Mouse (Mus musculus): ENCODE results near the gene Tmem69.
A peak's percentile ranks its signal among the peaks of the same experiment; 100 is the strongest.

The Tmem69 gene

GRCm38 (mm10) chr4:116555413-116556300 lies at the start of gene Tmem69:
Tmem69 (minus strand) TSS chr4:116555936.
- DNase-seq (ENCODE audit: low spot score in 2 of 2), result peak; percentile 66 to 78

DNA sequence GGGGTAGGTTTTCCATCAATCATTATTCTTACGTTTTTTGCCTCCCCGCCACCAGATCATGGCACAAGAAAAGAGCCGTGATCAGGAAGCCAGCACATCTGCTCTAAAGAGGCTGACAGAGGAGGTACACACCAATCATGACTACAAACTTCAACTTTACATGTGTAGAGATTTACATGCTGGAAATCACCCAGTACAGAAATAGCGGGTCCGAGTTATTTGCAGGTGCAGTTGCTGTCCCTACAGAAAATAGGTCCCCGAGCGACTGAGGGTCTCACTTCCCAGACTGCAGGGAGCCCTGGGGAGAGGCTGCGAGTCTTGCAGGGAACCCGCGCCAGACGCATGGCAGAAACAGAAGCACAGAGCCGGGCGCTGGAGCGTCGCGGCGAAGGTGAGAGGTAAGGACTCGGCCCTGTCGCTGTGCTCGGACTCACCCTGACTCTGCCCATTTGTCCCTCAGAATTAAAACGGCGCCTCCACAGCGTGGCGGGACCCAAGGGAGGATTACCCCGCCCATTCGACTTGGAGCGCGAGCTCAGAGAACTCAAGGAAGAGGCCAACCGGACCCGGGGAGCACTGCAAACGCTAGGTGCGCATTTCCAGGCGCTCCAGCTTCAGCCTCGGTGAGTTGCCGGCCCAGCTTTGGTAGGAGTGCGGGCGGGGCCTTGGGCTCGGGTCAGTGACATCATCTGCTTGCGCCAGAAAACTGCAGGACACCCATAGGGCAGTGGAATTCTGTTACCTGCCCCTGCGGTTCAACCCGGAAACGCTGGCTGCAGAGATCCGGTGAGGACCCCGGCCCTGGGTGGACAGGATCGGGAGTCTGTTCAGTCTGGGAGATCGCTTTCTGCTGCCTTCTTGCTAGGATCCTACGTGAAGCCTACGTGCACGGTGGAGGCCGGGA lies 41.5 kb upstream of the Tmem69 start:
- DNase-seq (ENCODE audit: low spot score in 2 of 2), result peak; percentile 74 to 81

DNA sequence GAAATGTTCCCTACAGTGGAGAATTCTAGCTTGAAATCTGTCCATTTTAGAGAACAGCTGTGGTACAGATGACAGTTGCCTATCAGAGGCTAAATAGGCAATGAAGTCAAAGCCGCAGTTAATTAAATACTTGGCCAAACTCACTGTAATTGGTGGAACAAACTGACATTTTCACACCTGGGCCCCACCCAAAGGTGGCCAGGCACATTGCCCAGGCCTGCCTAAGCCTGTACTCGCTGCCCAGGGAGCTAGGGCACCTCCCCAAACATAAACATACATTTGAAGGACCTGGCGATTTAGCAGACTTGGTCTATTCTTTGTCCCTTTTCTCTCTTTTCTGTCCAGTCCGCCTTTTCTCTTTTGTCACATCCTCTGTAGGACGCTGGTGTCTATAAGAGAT lies 40.6 kb upstream of the Tmem69 start, which contains the start of gene Ccdc17:
TSS of gene Ccdc17 (plus strand) at position 276 of the 400 bp plus-strand sequence.
- DNase-seq (ENCODE audit: low spot score in 2 of 2), result no peak

DNA sequence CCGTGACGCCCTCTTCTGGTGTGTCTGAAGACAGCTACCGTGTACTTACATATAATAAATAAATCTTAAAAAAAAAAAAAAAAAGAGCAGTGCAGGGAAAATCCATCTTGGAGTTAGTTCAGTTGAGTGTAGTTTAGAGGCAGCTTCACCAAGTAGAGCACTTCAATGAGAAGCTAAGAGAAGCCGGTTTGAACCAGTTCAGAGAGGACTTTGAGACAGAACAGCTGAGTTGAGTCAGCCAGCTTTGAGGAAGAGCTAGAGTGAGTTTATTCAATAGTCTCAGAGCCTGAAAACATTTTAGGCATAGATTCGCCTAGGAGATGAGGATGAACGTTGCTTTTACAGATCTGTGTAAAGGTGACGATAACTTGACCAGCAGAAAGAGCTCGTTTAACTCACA lies 40.1 kb upstream of the Tmem69 start:
- no peak for DNase-seq (ENCODE audit: low spot score in 2 of 2)

GRCm38 (mm10) chr4:116558151-116558882 lies 2.6 kb upstream of the Tmem69 start:
- DNase-seq (ENCODE audit: low spot score in 2 of 2), result peak in 1 of 2 experiments; percentile 1

DNA sequence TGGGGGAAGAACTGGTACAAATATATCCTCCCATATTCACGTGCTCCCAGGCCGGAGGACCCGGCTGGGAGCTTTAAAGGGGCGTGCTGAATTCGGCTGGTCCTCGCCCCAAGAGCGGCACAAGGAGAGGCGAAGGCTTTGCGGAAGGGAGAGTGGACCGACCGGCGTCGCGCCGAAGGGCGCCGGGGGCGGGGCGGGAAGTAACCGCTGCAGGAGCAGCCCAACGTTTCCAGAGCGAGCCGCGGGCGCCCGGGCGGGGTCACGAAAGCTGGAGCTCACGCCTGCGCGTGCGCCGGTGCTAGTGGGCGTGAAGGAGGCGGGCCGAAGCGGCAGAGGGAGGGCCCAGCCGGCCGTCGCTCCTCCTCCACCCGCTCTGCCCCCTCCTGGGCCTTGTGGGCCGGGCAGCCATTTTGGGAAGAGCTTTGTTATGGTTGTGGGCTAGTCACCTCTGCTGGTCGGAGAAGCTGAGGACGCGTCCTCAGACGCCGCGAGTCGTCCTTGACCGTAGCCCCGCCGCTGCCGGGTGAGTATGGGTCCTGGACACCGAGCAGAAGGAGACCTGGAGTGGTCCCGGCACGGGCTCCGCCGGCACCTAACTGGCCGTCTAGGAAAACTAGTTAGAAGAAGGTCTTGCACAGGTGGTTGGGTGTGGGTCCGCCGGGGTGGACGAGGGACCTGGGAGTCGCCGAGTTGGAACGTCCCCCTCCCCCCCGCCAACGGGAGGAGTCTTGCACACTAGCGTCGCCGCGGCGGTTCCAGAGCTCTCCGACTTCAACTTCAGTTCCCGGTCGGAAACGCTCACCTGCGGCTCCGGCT lies 1.8 kb upstream of the Tmem69 start, which contains the start of gene Gpbp1l1:
TSS of gene Gpbp1l1 (plus strand) at position 353 of the 816 bp plus-strand sequence.
- DNase-seq (ENCODE audit: low spot score in 2 of 2), result peak; percentile 96 to 97

- peak; percentile 93 to 94 for DNase-seq (ENCODE audit: low spot score in 2 of 2)
Measured at GRCm38 (mm10) chr4:116556561-116557305, 997 bp upstream of the Tmem69 start.

DNA sequence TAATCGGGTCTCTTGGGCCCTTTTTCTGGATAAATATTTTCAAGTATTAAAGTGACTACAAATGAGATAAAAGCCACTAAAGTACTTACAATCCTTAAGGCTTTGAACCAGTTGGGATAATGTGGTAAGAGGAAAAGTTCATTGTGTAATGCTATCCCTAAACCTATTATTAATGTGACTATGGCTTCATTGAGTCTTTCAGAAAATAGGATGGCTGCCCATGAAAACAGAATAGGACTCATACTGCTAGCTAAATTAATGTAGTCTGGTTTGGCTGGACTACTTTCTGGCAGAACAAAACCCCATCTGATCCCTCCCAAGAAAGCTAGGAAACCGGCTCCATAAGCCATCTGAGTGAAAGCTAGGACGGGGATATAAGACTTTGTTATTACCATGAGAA lies 2.7 kb downstream of the Tmem69 start:
- no peak for DNase-seq (ENCODE audit: low spot score in 2 of 2)

DNA sequence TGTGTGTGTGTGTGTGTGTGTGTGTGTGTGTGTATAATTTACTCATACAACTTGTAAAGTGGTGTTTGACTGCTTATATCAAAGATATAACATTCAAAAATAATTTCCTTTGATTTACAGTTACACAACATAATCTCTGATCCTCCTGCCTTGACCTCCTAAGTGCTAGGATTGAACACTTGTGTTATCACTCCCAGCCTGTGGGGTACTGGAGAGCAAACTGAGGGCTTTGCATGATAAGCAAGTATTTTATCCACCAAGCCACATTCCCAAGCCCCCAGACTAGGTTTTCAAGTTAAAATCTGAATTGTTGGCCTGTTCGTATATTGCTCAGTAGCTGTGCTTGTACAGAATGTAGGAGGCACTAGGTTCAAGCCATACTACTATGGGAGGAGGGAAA lies 5.3 kb downstream of the Tmem69 start:
- no peak for DNase-seq (ENCODE audit: low spot score in 2 of 2)

GRCm38 (mm10) chr4:116537737-116538136 lies 18.0 kb downstream of the Tmem69 start:
- DNase-seq (ENCODE audit: low spot score in 2 of 2), result no peak

DNA sequence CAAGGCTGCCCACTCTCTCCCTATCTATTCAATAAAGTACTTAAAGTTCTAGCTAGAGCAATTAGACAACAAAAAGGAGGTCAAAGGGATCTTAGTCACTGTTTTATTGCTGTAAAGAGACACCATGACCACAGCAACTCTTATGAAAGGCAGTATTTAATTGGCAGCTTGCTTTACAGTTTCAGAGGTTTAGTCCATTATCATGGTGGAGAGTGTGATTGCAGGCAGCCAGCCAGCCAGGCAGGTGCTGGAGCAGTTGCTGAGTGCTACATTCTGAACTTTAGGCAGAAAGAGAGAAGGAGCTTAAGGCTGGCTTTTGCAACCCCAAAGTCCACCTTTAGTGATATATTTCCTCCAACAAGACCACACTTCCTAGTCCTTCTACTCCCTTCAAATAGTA lies 19.4 kb downstream of the Tmem69 start:
- DNase-seq (ENCODE audit: low spot score in 2 of 2), result no peak

GRCm38 (mm10) chr4:116531109-116531508 lies 24.6 kb downstream of the Tmem69 start:
- DNase-seq (ENCODE audit: low spot score in 2 of 2), result no peak

DNA sequence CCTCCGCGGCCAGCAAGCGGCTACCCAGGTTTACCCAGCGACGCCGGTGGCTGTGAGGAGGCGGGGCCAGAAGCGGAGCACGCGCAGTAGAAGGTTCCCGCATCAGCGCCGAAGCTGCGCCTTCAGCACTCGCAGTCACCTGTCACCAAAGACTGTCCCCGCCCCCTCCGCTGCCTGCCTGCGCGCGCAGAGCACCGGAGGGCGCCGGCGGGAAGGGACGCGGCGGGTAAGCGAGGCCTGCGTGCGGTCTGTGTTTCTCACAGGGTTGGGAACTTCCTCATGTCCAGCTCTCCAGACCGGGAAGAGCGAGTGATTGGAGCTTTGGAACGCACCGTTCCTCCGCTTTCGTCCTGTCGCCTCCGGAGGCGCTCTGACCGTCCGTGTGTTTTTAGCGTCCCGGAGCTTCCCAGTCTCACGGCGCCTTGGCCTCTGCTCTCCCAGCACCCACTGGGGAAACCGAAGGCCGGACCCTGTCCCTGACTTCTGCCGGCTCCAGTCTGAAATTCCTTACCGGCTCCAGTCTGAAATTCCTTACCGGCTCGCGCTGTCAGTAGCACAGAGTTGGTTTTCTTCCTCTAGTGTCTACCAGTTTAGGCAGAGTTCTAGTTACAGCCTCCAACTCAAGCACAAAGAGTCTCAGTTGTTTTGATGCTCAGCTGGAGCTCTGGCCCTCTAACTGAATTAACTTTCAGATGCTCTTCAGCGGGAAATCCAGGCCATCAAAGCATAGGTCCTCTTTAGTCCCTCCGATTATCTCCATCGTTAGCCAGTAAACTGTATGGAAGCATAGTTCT lies 48.1 kb downstream of the Tmem69 start, which contains the start of gene Ipp:
TSS of gene Ipp (plus strand) at position 125 of the 794 bp plus-strand sequence.
- DNase-seq (ENCODE audit: low spot score in 2 of 2), result peak; percentile 94 to 96

DNA sequence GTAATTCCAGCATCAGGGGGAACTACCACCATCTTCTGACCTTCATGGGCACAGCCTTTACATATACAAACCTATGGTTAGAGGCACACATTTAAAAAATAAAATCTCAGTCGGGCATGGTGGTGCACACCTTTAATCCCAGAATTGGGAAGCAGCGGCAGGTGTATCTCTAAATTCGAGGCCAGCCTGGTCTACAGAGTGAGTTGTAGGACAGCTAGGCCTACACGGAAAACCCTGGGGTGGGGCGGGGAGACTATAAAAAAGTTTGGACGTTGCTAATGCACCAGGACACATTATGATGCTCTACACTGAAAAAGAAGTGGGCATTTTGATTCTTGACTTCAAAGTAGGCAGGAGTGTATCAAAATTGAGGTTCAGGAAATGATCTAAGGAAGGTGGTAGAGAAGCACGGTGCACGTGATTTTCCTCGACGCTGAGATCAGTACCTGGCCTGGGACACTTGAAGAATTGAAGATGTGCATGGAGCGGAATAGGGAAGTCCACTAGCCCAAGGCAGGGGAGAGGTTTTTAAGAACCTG lies 48.8 kb downstream of the Tmem69 start:
- no peak for DNase-seq (ENCODE audit: low spot score in 2 of 2)

Measured in natural killer cell, adult 2 months (primary cell).